Mouse (Mus musculus): ENCODE data around the gene Hmx1. TPM values are rescaled to one million over a fixed set of nuclear protein-coding genes. Genes with fewer than 3 reads are reported as not detected.

The Hmx1 gene
- polyA plus RNA-seq, 1 experiment from 2014 or later = 8.5 TPM

DNA sequence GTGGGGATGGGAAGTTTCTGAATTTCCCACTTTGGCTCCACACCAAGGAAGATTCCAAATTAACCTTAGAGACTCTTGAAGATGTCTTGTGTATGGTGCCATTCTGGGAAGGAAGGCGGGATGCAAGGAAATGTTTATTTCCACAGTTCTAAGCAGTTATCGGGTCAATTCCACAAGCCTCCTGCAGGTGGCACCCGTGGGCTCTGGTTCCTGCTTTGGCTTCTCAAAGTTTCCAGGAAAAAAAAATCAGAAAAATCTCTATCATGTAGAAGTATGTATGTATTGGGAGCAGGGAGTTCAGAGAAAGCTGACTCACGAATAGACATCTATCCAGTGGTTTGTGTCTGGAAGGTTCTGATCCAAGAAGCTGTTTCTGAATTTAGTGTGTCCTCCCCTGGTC, 9.1 kb upstream of the Hmx1 start:
- Histone ChIP-seq H3K9me3 (ENCODE audit: control insufficient read depth, low read length) (no peaks in the 10 kb centered on the region), H3K27me3 (ENCODE audit: control insufficient read depth, insufficient read depth, low read length) (peaks cover 79% of the 10 kb centered on the region), H3K27ac (ENCODE audit: low read depth, low read length) (no peak overlapping the region), H3K4me1 (ENCODE audit: control insufficient read depth, insufficient read depth, low read length) (no peaks in the 10 kb centered on the region), H3K9ac (ENCODE audit: low read length) (no peak overlapping the region), H3K4me3 (ENCODE audit: low read depth, low read length) (no peak overlapping the region), H3K36me3 (ENCODE audit: control insufficient read depth, insufficient read depth, low read length) (no peaks in the 10 kb centered on the region), H3K4me2 (ENCODE audit: low read depth) (no peak overlapping the region)
- DNase-seq (ENCODE audit: low spot score) (peak; percentile 71), ATAC-seq (ENCODE audit: insufficient read depth, low FRiP score, low TSS enrichment) (no peak)
- 2% methylated on average over 4 of the region's 4 CpGs for WGBS

DNA sequence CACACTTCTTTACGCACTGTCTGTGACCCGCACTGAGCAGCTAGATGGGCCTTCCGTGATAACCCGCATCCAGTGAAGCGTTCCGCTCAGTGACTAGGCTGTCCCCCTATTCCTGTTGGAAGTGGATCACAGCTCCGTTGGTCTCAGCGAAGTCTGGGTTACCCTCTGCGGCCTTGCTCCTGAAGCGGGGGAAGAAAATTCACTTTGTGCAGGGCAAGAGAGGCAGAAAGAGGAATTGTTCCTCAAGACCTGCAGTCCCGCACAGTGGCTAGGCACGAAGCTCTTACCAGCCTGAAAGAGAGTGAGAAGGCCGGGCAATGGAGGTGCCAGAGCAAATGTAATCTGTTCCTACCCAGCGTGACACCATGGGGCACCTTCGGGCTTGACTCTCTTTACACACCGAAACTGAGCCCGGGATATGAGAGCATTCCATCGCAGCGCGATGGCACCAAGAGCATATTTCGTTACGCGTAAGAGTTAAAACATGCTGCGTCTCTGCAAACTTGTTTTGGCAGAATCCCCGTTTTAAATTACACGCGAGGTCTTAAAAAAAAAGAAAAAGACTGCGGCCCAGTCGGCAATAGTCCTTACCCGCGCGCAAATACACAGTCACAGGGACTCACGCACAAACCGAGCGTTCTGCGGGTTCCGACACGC, 946 bp upstream of the Hmx1 start:
- no peak overlapping the region for H3K27ac ChIP-seq (ENCODE audit: low read depth, low read length)
- no peak overlapping the region for H3K9ac ChIP-seq (ENCODE audit: low read length)
- peak overlapping the region; percentile 73 for H3K4me2 ChIP-seq (ENCODE audit: low read depth)
- no peaks in the 10 kb centered on the region for H3K9me3 ChIP-seq (ENCODE audit: control insufficient read depth, low read length)
- ATAC-seq (ENCODE audit: insufficient read depth, low FRiP score, low TSS enrichment) (no peak), DNase-seq (ENCODE audit: low spot score) (no peak)
- H3K4me1 ChIP-seq (ENCODE audit: control insufficient read depth, insufficient read depth, low read length) = 0 out of 2 replicates have a peak, but pooled peaks cover 3% of the 10 kb centered on the region
- H3K4me3 ChIP-seq (ENCODE audit: low read depth, low read length) = peak overlapping the region; percentile 47
- no peaks in the 10 kb centered on the region for H3K36me3 ChIP-seq (ENCODE audit: control insufficient read depth, insufficient read depth, low read length)
- H3K27me3 ChIP-seq (ENCODE audit: control insufficient read depth, insufficient read depth, low read length) = peaks cover 100% of the 10 kb centered on the region
- under 1% methylated on average over 38 of the region's 38 CpGs for WGBS

DNA sequence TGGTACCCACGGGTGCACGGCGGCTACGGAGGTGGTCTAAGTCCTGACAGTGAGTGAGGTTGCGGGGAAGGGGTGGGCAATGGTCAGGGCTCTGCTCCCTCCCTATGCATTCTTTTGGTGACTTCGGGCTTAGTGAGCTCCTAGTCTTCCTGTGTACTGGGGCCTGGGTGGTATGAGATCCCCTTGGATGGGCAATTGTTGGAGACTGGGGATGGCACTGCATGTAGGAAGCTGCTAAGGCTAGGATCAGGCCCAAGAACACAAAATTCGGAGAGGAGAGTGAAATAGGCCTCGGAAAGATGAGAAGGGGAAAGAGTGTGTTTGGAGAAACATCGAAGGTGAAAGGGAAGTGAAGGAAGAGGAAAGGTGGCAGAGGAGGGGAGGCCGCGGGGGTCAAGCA, 533 bp downstream of the Hmx1 start:
- H3K4me1 ChIP-seq (ENCODE audit: control insufficient read depth, insufficient read depth, low read length) = 0 out of 2 replicates have a peak, but pooled peaks cover 3% of the 10 kb centered on the region
- H3K9me3 ChIP-seq (ENCODE audit: control insufficient read depth, low read length) = no peaks in the 10 kb centered on the region
- peak overlapping the region; percentile 10; the same call in 1 of the 2 replicates for H3K9ac ChIP-seq (ENCODE audit: low read length)
- H3K27me3 ChIP-seq (ENCODE audit: control insufficient read depth, insufficient read depth, low read length) = peaks cover 100% of the 10 kb centered on the region
- H3K27ac ChIP-seq (ENCODE audit: low read depth, low read length) = peak overlapping the region; percentile 14; the same call in 1 of the 2 replicates
- ATAC-seq (ENCODE audit: insufficient read depth, low FRiP score, low TSS enrichment) (no peak), DNase-seq (ENCODE audit: low spot score) (no peak)
- no peaks in the 10 kb centered on the region for H3K36me3 ChIP-seq (ENCODE audit: control insufficient read depth, insufficient read depth, low read length)
- 2% methylated on average over 11 of the region's 11 CpGs for WGBS
- H3K4me3 ChIP-seq (ENCODE audit: low read depth, low read length) = peak overlapping the region; percentile 47
- H3K4me2 ChIP-seq (ENCODE audit: low read depth) = no peak overlapping the region; the same call in 1 of the 2 replicates

DNA sequence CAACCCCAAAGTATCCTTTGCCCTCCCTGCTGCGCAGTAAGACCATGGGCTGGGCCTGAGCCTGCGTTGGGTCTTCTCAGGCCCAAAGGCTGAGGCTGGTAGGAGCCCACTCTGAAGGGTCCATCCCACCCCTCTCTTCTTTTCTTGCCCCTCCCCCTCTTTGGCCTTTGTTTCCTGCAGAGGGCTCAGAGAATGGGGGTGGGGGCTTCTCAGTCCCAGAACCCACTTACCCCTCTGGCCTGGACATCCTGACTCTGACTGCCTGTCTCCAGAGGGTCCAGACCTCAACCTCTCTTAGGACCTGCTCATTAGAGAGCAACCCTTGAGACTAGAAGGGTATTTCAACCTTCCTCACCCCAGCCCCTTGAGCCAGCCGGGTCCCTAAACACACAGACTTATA, 1.0 kb downstream of the Hmx1 start:
- DNase-seq (ENCODE audit: low spot score) = no peak
- H3K9ac ChIP-seq (ENCODE audit: low read length) = no peak overlapping the region
- no peak for ATAC-seq (ENCODE audit: insufficient read depth, low FRiP score, low TSS enrichment)
- peaks cover 100% of the 10 kb centered on the region for H3K27me3 ChIP-seq (ENCODE audit: control insufficient read depth, insufficient read depth, low read length)
- H3K4me1 ChIP-seq (ENCODE audit: control insufficient read depth, insufficient read depth, low read length) = 0 out of 2 replicates have a peak, but pooled peaks cover 3% of the 10 kb centered on the region
- WGBS = 11% methylated on average over 3 of the region's 3 CpGs
- no peak overlapping the region for H3K4me2 ChIP-seq (ENCODE audit: low read depth)
- no peaks in the 10 kb centered on the region for H3K9me3 ChIP-seq (ENCODE audit: control insufficient read depth, low read length)
- H3K27ac ChIP-seq (ENCODE audit: low read depth, low read length) = no peak overlapping the region
- peak overlapping the region; percentile 47; the same call in 1 of the 2 replicates for H3K4me3 ChIP-seq (ENCODE audit: low read depth, low read length)
- no peaks in the 10 kb centered on the region for H3K36me3 ChIP-seq (ENCODE audit: control insufficient read depth, insufficient read depth, low read length)

DNA sequence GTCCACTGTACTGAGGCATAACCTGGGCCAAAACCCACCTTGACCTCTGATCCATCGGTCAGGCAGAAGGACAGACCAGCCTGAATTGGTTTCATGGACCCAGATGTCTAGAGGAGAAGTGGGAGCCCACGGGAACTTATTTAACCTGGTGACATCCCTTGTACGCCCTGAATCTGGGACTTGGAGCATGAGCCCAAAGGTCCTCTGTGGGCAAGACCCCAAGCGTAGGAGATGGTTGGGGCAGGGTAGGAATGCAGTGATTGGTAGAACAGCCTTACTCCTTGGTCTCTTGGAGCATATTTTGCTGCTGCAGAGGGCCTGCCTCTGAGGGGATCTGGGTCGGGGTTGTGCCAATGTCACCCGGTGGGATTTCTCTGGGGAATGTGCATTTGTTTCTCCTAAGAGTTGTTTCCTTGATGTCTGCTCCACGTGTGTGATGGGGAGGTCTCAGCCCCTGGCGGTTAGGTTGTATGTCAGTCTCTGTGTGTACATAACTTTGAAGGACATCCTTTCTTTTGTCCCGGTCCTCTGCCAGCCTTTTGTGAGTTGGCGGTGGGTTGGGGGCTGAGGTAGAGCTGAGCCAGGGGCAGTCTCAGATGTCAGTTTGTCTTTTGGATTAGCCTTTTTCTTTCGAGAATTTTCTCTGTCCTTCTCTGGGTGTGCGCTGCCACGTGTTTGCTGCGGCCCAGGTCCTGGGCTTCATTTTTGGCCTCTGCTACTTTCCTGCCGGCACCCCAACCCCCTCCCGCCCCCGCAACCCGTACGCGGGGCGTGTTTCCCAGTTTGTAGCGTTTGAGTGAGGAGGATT, 2.1 kb downstream of the Hmx1 start:
- H3K4me1 ChIP-seq (ENCODE audit: control insufficient read depth, insufficient read depth, low read length) = 0 out of 2 replicates have a peak, but pooled peaks cover 3% of the 10 kb centered on the region
- H3K9ac ChIP-seq (ENCODE audit: low read length) = no peak overlapping the region
- no peak overlapping the region for H3K4me2 ChIP-seq (ENCODE audit: low read depth)
- 4% methylated on average over 22 of the region's 22 CpGs for WGBS
- ATAC-seq (ENCODE audit: insufficient read depth, low FRiP score, low TSS enrichment) (no peak), DNase-seq (ENCODE audit: low spot score) (no peak)
- H3K36me3 ChIP-seq (ENCODE audit: control insufficient read depth, insufficient read depth, low read length) = no peaks in the 10 kb centered on the region
- H3K9me3 ChIP-seq (ENCODE audit: control insufficient read depth, low read length) = no peaks in the 10 kb centered on the region
- H3K27ac ChIP-seq (ENCODE audit: low read depth, low read length) = no peak overlapping the region
- H3K4me3 ChIP-seq (ENCODE audit: low read depth, low read length) = peak overlapping the region; percentile 21; the same call in 1 of the 2 replicates
- peaks cover 100% of the 10 kb centered on the region for H3K27me3 ChIP-seq (ENCODE audit: control insufficient read depth, insufficient read depth, low read length)

DNA sequence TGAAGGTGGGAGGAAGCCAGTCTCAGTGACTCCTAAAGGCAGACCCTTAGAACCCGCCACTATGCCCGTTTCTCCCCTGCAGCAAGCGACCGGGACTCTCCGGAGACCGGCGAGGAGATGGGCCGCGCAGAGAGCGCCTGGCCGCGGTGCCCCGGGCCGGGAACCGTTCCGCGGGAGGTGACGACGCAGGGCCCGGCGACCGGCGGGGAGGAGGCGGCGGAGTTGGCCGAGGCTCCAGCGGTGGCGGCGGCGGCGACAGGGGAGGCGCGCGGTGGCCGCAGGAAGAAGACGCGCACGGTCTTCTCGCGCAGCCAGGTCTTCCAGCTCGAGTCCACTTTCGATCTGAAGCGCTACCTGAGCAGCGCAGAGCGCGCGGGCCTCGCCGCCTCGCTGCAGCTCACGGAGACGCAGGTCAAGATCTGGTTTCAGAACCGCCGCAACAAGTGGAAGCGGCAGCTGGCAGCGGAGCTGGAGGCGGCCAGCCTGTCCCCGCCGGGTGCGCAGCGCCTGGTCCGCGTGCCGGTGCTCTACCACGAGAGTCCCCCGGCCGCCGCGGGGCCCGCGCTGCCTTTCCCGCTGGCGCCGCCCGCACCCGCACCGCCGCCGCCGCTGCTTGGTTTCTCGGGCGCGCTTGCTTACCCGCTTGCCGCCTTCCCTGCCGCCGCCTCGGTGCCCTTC, 2.9 kb downstream of the Hmx1 start:
- ATAC-seq (ENCODE audit: insufficient read depth, low FRiP score, low TSS enrichment) = no peak
- Histone ChIP-seq H3K27ac (ENCODE audit: low read depth, low read length) (no peak overlapping the region), H3K4me1 (ENCODE audit: control insufficient read depth, insufficient read depth, low read length) (0 out of 2 replicates have a peak, but pooled peaks cover 3% of the 10 kb centered on the region), H3K9ac (ENCODE audit: low read length) (no peak overlapping the region), H3K4me3 (ENCODE audit: low read depth, low read length) (peak overlapping the region; percentile 21), H3K27me3 (ENCODE audit: control insufficient read depth, insufficient read depth, low read length) (peaks cover 98% of the 10 kb centered on the region), H3K4me2 (ENCODE audit: low read depth) (peak overlapping the region; percentile 24; the same call in 1 of the 2 replicates), H3K9me3 (ENCODE audit: control insufficient read depth, low read length) (no peaks in the 10 kb centered on the region), H3K36me3 (ENCODE audit: control insufficient read depth, insufficient read depth, low read length) (no peaks in the 10 kb centered on the region)
- WGBS = under 1% methylated on average over 79 of the region's 88 CpGs
- DNase-seq (ENCODE audit: low spot score) = peak; percentile 33

DNA sequence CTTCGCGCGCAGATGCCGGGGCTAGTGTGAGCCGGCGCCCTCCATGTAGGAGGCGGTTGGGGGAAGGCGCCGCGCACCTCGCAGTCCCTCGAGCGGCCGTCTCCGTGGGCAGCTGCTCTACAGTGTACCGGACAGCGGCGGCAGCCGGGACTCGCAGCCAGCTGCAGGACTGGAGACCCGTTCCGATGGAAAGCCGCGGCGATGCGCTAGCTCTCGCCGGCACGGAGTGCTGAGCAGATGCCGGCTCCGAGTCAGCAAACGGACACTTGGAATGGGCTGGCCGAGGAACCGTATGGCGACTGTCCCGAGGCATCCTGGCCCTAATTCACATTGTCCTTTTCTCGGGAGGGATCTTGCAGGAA, 3.4 kb downstream of the Hmx1 start:
- H3K4me2 ChIP-seq (ENCODE audit: low read depth) = peak overlapping the region; percentile 24; the same call in 1 of the 2 replicates
- DNase-seq (ENCODE audit: low spot score) = peak; percentile 45
- peaks cover 98% of the 10 kb centered on the region for H3K27me3 ChIP-seq (ENCODE audit: control insufficient read depth, insufficient read depth, low read length)
- under 1% methylated on average over 37 of the region's 37 CpGs for WGBS
- H3K4me1 ChIP-seq (ENCODE audit: control insufficient read depth, insufficient read depth, low read length) = 0 out of 2 replicates have a peak, but pooled peaks cover 3% of the 10 kb centered on the region
- H3K27ac ChIP-seq (ENCODE audit: low read depth, low read length) = no peak overlapping the region
- no peaks in the 10 kb centered on the region for H3K9me3 ChIP-seq (ENCODE audit: control insufficient read depth, low read length)
- no peak overlapping the region for H3K9ac ChIP-seq (ENCODE audit: low read length)
- H3K4me3 ChIP-seq (ENCODE audit: low read depth, low read length) = peak overlapping the region; percentile 21
- ATAC-seq (ENCODE audit: insufficient read depth, low FRiP score, low TSS enrichment) = no peak
- no peaks in the 10 kb centered on the region for H3K36me3 ChIP-seq (ENCODE audit: control insufficient read depth, insufficient read depth, low read length)

DNA sequence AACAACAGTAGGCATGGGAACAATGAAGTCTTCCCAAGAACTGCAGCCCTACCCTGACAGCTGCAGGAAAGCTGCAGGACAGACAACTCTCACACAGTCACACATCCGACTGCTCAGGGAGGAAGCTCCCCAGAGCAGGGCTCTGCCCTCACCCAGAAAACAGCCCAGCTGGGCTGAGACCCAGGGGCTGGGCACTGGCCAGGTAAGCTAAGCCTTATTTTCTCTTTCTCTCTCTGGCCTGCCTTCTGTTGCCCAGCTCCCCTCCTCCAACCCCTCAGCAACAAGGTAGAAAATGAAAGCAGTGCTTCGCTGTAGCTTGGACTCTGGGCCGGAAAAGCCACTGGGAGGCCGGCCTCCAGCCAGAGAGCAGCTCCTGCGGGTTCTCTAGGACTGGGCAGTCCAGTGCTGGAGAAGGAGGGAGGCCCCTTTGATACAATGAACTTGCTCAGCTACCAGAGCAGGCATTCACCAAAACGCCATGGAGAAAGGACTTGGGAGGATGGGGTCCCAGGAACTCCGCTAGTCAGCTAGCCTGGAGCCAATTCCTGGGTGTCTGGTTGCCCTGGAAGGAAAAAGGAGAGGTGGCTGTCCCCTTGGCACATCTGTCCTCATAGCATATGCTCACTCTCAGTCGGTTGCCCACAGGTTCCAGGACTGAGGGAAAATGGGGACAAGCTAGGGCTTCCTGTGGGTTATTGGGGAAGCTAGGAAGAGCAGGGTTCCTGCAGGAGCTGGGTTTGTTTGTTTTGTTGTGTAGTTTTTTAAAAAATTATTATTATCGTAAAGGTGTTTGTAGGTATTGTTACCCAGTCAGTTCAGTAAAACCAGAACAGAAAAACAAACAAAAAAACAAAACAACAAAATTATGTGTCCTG, 6.9 kb downstream of the Hmx1 start:
- Histone ChIP-seq H3K36me3 (ENCODE audit: control insufficient read depth, insufficient read depth, low read length) (no peaks in the 10 kb centered on the region), H3K4me1 (ENCODE audit: control insufficient read depth, insufficient read depth, low read length) (0 out of 2 replicates have a peak, but pooled peaks cover 3% of the 10 kb centered on the region), H3K27ac (ENCODE audit: low read depth, low read length) (no peak overlapping the region), H3K9ac (ENCODE audit: low read length) (no peak overlapping the region), H3K4me3 (ENCODE audit: low read depth, low read length) (no peak overlapping the region), H3K4me2 (ENCODE audit: low read depth) (no peak overlapping the region), H3K27me3 (ENCODE audit: control insufficient read depth, insufficient read depth, low read length) (peaks cover 98% of the 10 kb centered on the region), H3K9me3 (ENCODE audit: control insufficient read depth, low read length) (no peaks in the 10 kb centered on the region)
- no peak for DNase-seq (ENCODE audit: low spot score)
- no peak for ATAC-seq (ENCODE audit: insufficient read depth, low FRiP score, low TSS enrichment)
- WGBS = 3% methylated on average over 9 of the region's 9 CpGs

Measured in neural tube, embryonic 11.5 days (tissue).